Mouse (Mus musculus) hindbrain, embryonic 12.5 days (tissue): ENCODE results near the gene Gm20431. TPM values are rescaled to one million over a fixed set of nuclear protein-coding genes. Genes with fewer than 3 reads are reported as not detected.
"Not testable (repeated sequence)": the region's sequence is repeated elsewhere in the genome, so short reads cannot be mapped to it uniquely, and the experiment has no call there.

Experiments
- ATAC-seq: fragments of 200-750 bp; cut with Nextera tagmentation; 2 replicates; pipeline ENCODE4 v1.8.0; 2017; ENCODE audit warnings: moderate TSS enrichment; ENCODE audit not compliant: low FRiP score
- H3K27ac ChIP-seq: fragments of 300-500 bp; sonication (generic); 2 replicates; pipeline ENCODE4 v1.5.1; 2016; ENCODE audit warnings: mild to moderate bottlenecking
- H3K27me3 ChIP-seq: fragments of 300-500 bp; sonication (generic); 2 replicates; pipeline ENCODE4 v1.6.1; 2016; ENCODE audit warnings: mild to moderate bottlenecking
- H3K36me3 ChIP-seq: fragments of 300-500 bp; sonication (generic); 2 replicates; pipeline ENCODE4 v1.6.1; 2016; ENCODE audit warnings: mild to moderate bottlenecking
- H3K4me1 ChIP-seq: fragments of 300-500 bp; sonication (generic); 2 replicates; pipeline ENCODE4 v1.6.1; 2016
- H3K4me2 ChIP-seq: fragments of 300-500 bp; sonication (generic); replicated peaks from 2 replicates; pipeline ENCODE4 v1.6.1; 2016; ENCODE audit warnings: mild to moderate bottlenecking
- H3K4me3 ChIP-seq: fragments of 300-500 bp; sonication (generic); 2 replicates; pipeline ENCODE4 v1.5.1; 2016; ENCODE audit warnings: mild to moderate bottlenecking
- H3K9ac ChIP-seq: fragments of 300-500 bp; sonication (generic); 2 replicates; pipeline ENCODE4 v1.6.1; 2016; ENCODE audit warnings: mild to moderate bottlenecking, moderate library complexity
- H3K9me3 ChIP-seq: fragments of 300-500 bp; sonication (generic); replicated peaks from 2 replicates; pipeline ENCODE4 v1.6.1; 2016; ENCODE audit warnings: mild to moderate bottlenecking
- WGBS: fragments of 180-500 bp; shearing (Covaris S2); methylation state at CpG from one replicate; pipeline ENCODE4 v1.1.7; 2016; 5-methylcytosine and 5-hydroxymethylcytosine counted together
- polyA plus RNA-seq: library from polyadenylated mRNA; unstranded; fragments of >200 nt; fragmentation: Nextera tagmentation; extraction: Ambion mirVana; gene quantifications from 2 replicates; pipeline ENCODE4 v1.2.1, GENCODE M21; 2016

The Gm20431 gene
- polyA plus RNA-seq, 1 experiment from 2014 or later = 16.9 TPM

DNA sequence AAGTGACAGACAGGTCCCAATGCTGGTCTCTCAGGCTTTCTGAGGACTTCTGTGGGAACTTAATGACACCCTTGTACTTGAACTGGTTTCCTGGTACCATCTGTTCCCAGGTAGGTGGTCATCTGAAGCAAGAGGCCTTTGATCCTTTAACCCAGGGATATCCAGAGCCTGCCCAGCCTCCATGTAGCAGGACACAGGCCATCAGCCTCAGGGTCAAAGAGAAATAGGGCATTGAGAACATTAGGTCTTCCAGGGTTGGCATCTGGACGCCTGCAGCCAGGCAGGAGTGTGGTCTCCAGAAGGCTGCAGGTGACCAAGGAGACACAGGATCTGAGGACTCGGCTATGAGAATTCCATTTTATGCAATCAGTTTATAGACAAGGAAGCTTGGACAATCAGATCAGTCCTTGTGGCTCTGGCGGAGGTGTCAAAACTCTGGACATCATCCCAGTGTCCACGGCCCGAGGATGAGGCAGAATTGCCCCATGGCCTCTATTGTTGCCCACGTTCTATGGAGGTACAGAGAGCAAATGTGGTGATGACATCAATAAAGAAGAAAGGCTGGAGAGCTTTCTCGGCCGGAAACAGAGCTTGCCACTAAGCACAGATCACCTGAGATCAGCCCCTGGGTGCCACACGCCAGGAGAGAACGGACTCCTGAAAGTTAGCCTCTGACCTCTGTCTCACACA is 6.2 kb downstream of the Gm20431 start:
- Histone ChIP-seq H3K9ac (no peak overlapping the region), H3K4me2 (no peak overlapping the region), H3K4me3 (no peak overlapping the region), H3K27ac (no peak overlapping the region), H3K4me1 (peaks cover 22% of the 10 kb centered on the region), H3K36me3 (peaks cover 34% of the 10 kb centered on the region), H3K27me3 (no peaks in the 10 kb centered on the region), H3K9me3 (no peaks in the 10 kb centered on the region)
- WGBS = 89% methylated on average over 10 of the region's 10 CpGs
- no peak for ATAC-seq

DNA sequence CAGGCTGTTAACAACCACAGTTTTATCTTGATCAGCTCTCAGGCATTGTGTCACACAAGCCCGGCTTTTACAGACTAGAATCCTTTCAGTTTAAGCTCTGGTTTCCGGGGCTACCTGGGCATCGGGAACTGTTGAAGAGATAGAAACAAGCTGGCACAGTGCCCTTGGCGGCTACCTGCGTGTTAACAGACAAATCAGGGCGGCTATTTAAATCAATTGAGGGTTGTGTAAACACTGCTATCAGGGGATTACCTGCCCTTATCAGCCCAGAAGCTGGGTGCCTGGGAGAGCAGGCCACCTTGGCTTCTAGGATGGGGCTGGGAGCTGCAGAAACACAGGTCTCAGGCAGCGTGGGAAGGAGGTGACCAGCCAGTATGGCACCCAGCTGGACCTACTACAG is 8.6 kb downstream of the Gm20431 start:
- ATAC-seq = no peak
- H3K27me3 ChIP-seq = no peaks in the 10 kb centered on the region
- H3K9me3 ChIP-seq = no peaks in the 10 kb centered on the region
- peaks cover 3% of the 10 kb centered on the region for H3K4me1 ChIP-seq
- H3K4me2 ChIP-seq = no peak overlapping the region
- no peak overlapping the region for H3K4me3 ChIP-seq
- H3K9ac ChIP-seq = no peak overlapping the region
- H3K27ac ChIP-seq = no peak overlapping the region
- H3K36me3 ChIP-seq = peaks cover 28% of the 10 kb centered on the region
- WGBS = 91% methylated on average over 7 of the region's 7 CpGs

DNA sequence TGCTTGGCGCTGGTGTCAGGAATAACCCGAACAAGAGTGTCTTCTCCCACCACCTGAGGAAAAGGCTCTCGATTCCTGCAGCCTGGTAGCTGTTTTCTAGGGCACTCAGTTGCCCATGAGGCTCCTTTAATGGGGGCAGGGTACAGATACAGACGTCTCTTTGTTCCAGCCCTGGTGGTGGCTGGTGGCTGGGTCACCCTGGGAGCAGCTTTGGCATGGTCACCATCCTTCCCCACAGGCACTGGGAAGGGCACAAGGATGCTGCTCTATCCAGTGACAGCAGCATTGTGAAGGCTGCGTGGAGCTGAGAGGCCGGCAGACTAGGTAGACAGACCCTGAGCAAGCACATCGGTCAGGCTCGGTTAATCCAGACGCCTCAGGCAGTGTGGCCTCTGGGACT is 9.7 kb downstream of the Gm20431 start:
- Histone ChIP-seq H3K9ac (no peak overlapping the region), H3K36me3 (peaks cover 27% of the 10 kb centered on the region), H3K4me1 (peaks cover under 1% of the 10 kb centered on the region), H3K9me3 (no peaks in the 10 kb centered on the region), H3K27ac (no peak overlapping the region), H3K4me2 (no peak overlapping the region), H3K27me3 (no peaks in the 10 kb centered on the region), H3K4me3 (no peak overlapping the region)
- no peak for ATAC-seq
- WGBS = 89% methylated on average over 9 of the region's 9 CpGs

DNA sequence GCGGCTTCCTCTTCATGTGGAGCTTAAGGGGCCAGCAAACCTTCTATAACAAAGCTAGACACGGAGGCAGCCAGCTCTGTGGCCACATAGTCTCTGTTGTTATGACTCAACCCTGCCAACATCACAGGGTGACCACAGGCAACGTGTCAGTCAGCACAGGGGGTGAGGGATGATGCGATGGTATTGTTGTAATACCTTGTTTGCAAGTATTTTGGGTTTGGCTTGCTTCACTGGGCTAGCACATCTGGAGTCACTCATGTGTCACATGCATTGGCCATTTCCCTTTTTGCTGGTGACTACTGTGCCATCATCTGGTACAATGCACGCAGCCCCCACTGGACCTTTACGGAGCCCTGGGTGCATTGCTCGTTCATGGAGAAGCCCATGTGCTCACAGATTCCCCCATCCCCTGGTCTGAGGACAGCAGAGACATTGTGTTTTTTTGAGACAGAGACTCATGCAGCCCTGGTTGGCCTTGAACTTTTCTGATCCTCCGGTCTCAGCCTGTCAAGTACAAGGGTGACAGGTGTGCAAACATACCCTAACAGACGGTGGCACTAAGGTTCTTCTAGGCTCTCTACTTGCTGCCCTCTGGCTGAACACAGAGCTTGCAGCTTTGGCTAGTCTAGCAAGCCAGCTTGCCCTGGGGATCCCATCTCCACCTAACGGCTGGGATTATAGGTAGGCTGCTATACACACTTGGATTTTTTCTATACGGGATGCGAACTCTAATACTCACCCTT is 11.8 kb downstream of the Gm20431 start:
- Histone ChIP-seq H3K27me3 (no peaks in the 10 kb centered on the region), H3K4me3 (no peak overlapping the region), H3K27ac (no peak overlapping the region), H3K9me3 (no peaks in the 10 kb centered on the region), H3K9ac (no peak overlapping the region), H3K4me2 (no peak overlapping the region), H3K36me3 (peaks cover 34% of the 10 kb centered on the region), H3K4me1 (no peaks in the 10 kb centered on the region; the same call in 1 of the 2 replicates)
- 92% methylated on average over 12 of the region's 12 CpGs for WGBS
- ATAC-seq = no peak

DNA sequence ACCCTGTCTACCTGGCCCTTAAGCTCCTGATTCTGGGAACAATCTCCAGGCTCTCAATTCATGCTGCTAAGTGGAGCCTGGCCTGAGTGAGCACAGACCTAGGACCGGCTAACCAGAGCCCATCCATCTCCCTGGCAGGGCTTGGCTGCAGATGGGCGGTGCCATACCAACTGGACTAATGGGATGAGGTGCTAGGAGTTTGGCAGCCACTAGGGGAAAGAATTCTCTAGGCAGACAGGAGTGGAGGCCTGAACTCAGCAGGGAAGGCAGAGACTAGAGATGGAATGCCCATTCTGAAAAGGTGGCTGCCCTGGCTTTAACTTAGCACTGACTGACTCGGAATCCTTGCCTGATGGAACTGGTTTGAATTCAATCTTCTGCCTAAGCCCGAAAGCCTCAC is 14.9 kb downstream of the Gm20431 start:
- no peaks in the 10 kb centered on the region; the same call in 1 of the 2 replicates for H3K4me1 ChIP-seq
- no peak for ATAC-seq
- 67% methylated on average over 4 of the region's 4 CpGs for WGBS
- H3K4me2 ChIP-seq = no peak overlapping the region
- H3K36me3 ChIP-seq = peaks cover 26% of the 10 kb centered on the region
- no peak overlapping the region for H3K27ac ChIP-seq
- no peak overlapping the region for H3K9ac ChIP-seq
- H3K27me3 ChIP-seq = no peaks in the 10 kb centered on the region
- H3K4me3 ChIP-seq = no peak overlapping the region
- H3K9me3 ChIP-seq = no peaks in the 10 kb centered on the region

DNA sequence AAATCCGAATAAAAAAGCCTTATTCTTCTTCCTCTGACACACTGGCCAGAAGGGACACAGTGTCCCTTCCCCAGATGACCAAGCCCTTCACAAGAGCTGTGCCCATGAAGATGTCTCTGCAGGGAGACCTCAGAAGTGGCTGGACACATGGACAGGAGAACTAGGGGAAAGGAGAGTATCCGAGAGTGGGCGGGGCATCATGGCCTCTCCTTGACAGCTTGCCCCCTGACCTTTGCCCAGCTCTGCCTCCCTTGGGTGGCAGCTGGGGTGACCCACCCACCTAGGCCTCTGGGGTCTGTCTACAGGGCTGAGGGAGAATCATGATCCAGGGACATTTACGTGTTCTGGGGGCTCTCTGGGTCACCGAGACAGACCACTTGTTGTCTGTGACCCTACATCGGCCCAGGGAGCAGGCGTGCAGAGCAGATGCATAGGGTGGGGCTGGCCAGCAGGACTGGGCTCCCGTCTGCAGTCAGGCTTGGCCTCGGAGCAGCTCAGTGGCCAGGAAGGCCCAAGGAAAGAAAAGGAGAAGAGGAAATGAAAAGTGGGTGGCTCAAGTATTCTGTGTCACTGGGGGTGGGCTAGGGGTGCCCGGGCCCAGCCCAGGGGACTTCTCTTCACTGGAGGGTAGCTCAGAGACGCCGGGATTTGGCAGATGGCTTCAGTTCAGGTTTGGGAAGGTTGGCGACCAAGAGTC is 17.8 kb downstream of the Gm20431 start:
- H3K27me3 ChIP-seq, H3K9me3 ChIP-seq, H3K27ac ChIP-seq, ATAC-seq, H3K4me3 ChIP-seq, H3K4me1 ChIP-seq, H3K9ac ChIP-seq, H3K4me2 ChIP-seq: not testable (repeated sequence)
- H3K36me3 ChIP-seq = peaks cover 26% of the 10 kb centered on the region
- 87% methylated on average over 13 of the region's 13 CpGs for WGBS

DNA sequence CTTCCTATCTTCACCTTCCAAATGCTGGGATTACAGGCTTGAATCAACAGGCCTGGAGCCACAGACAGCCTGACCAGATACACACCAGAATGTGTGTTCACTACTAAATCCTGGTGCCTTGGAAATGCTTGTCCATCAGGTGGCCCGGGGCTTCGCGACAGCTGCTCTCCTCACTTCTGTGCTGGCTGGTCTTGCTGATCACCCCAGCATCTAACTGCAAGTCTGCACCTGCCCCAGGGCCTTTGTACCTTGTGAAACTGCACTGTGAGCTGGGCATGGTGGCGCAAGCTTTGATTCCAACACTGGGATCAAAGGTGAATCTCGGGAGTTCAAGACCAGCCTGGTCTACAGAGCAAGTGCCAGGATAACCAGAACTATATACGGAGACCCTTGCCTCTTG is 19.1 kb downstream of the Gm20431 start:
- no peak for ATAC-seq
- Histone ChIP-seq H3K9ac (no peak overlapping the region), H3K4me1 (no peaks in the 10 kb centered on the region), H3K9me3 (no peaks in the 10 kb centered on the region), H3K4me3 (no peak overlapping the region), H3K27ac (no peak overlapping the region), H3K36me3 (peaks cover 26% of the 10 kb centered on the region), H3K27me3 (no peaks in the 10 kb centered on the region), H3K4me2 (no peak overlapping the region)
- 86% methylated on average over 6 of the region's 6 CpGs for WGBS

DNA sequence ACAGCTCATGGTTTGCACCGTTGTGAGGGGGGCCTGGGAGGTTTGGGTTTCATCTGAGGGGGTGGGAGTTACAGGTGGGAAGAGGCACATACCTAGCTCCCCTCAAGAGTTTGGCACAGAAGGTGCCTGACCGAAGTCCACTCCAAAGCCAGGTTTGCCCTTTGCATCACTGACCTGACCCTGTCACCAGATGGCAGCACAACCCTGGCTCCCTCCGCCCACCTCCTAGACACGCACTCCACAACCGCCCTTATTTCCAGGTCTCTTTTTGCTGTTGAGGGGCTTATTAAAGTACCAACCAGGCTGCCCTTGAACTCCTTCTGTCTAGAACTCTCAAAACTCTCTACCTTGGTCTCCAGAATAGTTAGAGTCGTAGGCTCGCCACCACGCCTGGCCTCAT is 20.0 kb downstream of the Gm20431 start:
- Histone ChIP-seq H3K4me2 (no peak overlapping the region), H3K4me1 (no peaks in the 10 kb centered on the region), H3K9ac (no peak overlapping the region), H3K27ac (no peak overlapping the region), H3K4me3 (no peak overlapping the region), H3K36me3 (peaks cover 26% of the 10 kb centered on the region), H3K27me3 (no peaks in the 10 kb centered on the region), H3K9me3 (no peaks in the 10 kb centered on the region)
- WGBS = 51% methylated on average over 8 of the region's 8 CpGs
- no peak for ATAC-seq

DNA sequence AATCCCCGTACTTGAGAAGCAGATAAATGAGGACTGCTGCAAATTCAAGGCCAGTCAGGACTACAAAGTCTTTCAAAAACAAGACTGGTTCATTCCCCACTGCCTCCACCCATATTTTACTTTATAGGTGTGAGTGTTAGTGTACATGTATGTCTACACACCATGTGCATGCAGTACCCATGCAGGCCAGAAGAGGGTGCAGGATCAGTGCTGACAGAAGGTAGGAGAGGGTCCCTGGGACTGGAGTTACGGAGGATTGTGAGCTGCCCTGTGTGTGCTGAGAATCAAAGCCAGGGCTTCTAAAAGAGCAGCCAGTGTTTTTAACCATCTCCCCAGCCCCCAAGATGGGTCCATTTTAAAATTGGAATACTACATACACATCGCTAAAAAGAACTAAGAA is 21.0 kb downstream of the Gm20431 start:
- WGBS = 83% methylated on average over 3 of the region's 3 CpGs
- peaks cover 21% of the 10 kb centered on the region for H3K36me3 ChIP-seq
- H3K9ac ChIP-seq = no peak overlapping the region
- no peak overlapping the region for H3K27ac ChIP-seq
- no peak overlapping the region for H3K4me2 ChIP-seq
- no peaks in the 10 kb centered on the region for H3K9me3 ChIP-seq
- ATAC-seq = no peak
- H3K4me1 ChIP-seq = no peaks in the 10 kb centered on the region
- no peaks in the 10 kb centered on the region for H3K27me3 ChIP-seq
- no peak overlapping the region for H3K4me3 ChIP-seq

DNA sequence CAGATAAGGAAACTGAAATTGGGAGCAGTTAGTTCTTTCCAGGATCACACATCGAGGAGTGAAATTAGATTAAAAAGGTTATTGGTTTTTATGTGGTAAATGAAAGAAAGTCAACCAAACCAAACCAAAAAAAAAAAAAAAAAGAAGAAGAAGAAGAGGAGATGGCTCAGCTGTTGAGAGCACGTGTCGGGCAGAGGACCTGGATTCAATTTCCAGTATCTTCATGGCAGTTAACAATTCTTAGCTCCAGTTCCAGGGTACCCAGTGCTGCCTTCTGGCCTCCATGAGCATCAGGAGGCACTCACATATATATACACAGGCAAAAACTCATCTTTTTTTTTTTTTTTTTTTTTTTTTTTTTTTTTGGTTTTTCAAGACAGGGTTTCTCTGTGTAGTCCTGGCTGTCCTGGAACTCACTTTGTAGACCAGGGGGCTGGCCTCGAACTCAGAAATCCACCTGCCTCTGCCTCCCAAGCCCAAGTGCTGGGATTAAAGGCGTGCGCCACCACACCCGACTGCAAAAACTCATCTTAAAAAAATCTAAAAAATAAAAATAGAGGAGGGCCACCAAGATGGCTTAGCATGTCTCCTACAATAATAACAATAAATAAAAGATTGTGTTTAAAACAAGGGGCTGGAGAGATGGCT is 26.3 kb downstream of the Gm20431 start:
- WGBS = 73% methylated on average over 7 of the region's 7 CpGs
- Histone ChIP-seq H3K27ac (no peak overlapping the region), H3K9ac (no peak overlapping the region)

DNA sequence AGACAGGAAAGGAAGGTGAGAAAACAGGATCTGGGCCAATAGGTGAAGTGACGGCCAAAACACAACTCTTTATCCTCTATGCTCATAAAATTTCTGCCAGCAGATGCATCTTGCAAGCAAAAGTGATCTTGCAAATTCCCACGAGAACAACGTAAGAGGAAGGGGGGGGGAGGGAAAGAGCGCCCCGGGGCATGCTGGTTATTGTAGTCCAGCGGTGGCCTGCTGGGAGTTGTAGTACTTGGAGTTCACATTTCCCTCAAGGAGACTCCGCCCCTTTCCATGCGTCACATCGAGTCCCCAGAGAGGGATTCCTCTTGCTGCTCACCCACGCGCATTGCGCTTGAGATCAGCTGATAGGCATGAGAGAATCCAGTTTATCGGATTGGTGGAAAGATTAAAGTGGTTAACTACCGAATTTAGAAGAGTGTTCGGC is 26.9 kb downstream of the Gm20431 start:
- no peaks in the 10 kb centered on the region for H3K36me3 ChIP-seq
- H3K4me1 ChIP-seq = peaks cover 28% of the 10 kb centered on the region
- H3K27ac ChIP-seq = peak overlapping the region; percentile 73; the same call in 1 of the 2 replicates
- H3K4me2 ChIP-seq = peak overlapping the region; percentile 50
- ATAC-seq = peak; percentile 51
- no peaks in the 10 kb centered on the region for H3K27me3 ChIP-seq
- no peak overlapping the region for H3K9ac ChIP-seq
- H3K4me3 ChIP-seq = peak overlapping the region; percentile 22
- WGBS = under 1% methylated on average over 15 of the region's 15 CpGs
- no peaks in the 10 kb centered on the region for H3K9me3 ChIP-seq

More for the DNA sequence above, 26.3 kb downstream of the Gm20431 start:
- ATAC-seq = no peak
- Histone ChIP-seq H3K4me2 (peak overlapping the region; percentile 50), H3K4me1 (peaks cover 22% of the 10 kb centered on the region), H3K36me3 (no peaks in the 10 kb centered on the region), H3K9me3 (no peaks in the 10 kb centered on the region), H3K4me3 (peak overlapping the region; percentile 22), H3K27me3 (no peaks in the 10 kb centered on the region)

DNA sequence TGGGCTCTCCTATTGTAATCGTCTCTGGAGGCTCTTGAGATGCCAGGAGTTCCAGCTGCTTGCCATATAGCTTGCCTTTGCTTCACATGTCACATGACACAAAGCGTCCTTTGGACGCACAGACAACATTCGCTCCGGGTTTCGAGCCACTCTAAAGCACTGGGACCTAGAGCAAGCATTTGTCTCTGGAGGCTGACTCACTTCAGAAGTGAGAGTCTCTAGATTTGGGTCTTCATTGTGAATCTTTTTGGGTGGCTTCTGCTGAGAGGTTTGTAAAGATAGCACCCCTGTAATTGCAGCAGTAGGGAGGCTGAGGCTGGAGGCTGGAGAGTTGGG is 27.8 kb downstream of the Gm20431 start:
- no peaks in the 10 kb centered on the region for H3K9me3 ChIP-seq
- H3K36me3 ChIP-seq = 0 out of 2 replicates have a peak, but pooled peaks cover 3% of the 10 kb centered on the region
- H3K4me1 ChIP-seq = peaks cover 37% of the 10 kb centered on the region
- no peak overlapping the region for H3K9ac ChIP-seq
- 91% methylated on average over 6 of the region's 6 CpGs for WGBS
- H3K27ac ChIP-seq = 0 out of 2 replicates have a peak overlapping the region, but pooled peaks have one; percentile 0
- H3K4me2 ChIP-seq = no peak overlapping the region
- ATAC-seq = no peak
- no peak overlapping the region for H3K4me3 ChIP-seq
- no peaks in the 10 kb centered on the region for H3K27me3 ChIP-seq
